Mouse (Mus musculus) ZHBTc4 (cell line): ENCODE data around the gene Chil3.
"Not testable (repeated sequence)": the region's sequence is repeated elsewhere in the genome, so short reads cannot be mapped to it uniquely, and the experiment has no call there.

Source experiments
- DNase-seq: peaks from one replicate; pipeline ENCODE4 v3.0.0-alpha.2; 2011; ENCODE audit warnings: low read depth, low spot score

Gene Chil3

DNA sequence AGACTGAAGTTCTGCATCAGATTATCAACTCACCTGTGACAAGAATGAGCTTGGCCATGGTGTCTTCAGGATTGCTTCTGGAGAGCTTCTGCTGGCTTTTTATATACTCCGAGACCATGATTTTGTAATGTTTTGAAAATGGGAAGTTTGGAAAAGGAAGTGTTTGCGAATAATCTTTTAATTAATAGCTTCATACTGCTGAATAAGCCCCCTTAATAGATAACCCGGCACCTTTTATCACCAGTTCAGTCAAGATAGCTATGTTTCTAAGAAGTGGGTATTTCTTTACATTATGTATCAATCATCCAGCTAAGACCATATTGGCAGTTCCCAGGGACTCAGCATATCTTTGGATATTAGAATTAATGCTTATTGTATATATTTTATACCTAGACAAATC is at the start of gene Chil3:
Chil3 (minus strand) TSS at position 101 of the 400 bp plus-strand sequence.
- no peak for DNase-seq

DNA sequence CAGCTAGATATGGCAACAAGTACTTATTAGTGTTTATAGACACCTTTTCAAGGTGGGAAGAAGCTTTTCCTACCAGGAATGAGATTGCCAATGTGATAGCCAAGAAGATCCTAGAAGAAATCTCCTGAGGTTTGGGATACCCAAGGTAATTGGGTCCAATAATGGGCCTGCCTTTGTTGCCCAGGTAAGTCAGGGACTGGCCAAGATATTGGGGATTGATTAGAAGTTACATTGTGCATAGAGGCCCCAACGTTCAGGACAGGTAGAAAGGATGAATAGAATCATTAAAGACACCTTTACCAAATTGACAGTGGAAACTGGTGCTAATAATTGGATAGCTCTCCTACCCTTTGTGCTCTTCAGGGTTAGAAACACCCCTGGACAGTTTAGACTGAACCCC is 30.7 kb upstream of the Chil3 start:
- DNase-seq = not testable (repeated sequence)

DNA sequence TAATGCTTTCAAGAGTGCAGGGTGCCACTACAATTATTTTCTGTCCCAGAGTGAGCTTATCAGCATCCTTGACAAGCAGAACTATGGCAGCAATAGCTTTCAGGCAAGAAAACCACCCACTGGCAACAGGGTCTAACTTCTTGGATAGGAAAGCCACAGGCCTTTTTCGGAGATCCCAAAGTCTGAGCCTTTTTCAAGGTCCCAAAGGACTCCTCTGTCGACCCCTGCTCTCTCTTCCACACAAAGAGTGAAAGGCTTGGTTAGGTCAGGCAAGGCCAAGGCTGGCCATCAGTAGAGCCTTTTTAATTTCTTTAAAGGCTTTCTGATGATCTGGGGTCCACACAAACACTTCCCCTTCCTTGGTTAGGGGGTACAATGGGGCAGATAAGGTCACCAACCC is 29.9 kb upstream of the Chil3 start:
- not testable (repeated sequence) for DNase-seq

DNA sequence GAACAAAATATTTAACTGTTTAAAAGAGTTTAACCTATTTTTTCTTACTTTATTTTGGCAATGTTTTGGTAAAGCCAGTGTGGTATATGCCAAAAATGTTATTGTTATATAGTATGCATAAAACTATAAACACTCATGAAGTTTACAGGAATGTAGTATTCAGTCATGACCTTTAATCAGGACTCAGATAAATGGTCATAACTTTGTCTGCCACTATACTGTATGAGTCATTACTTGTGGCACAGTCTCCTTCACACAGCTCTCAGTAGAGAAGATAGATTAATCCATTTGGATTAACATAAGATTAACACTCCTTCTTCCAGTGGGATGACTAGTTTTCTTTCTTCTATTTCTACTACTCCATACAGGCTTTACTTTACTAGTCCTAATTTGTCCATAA is 28.9 kb upstream of the Chil3 start:
- no peak for DNase-seq

DNA sequence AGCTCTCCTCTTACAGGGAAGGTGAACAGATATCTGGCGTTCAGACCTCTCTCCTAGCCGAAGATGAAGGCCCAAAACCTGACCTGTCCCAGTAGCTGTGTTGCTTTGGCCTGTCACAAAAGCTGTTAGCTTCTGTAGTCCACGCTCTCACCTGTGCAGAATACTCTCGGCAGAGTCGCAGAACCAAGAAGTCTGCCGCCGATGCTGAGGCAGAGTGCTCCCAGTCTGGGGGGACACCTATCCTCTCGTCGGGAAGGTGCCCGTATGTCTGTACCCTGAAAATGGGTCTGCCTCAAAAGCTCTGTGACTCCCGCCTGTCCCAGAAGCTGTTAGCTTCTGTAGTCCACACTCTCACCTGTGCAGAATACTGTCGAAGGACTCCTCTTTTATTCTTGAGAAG is 28.1 kb upstream of the Chil3 start:
- no peak for DNase-seq

DNA sequence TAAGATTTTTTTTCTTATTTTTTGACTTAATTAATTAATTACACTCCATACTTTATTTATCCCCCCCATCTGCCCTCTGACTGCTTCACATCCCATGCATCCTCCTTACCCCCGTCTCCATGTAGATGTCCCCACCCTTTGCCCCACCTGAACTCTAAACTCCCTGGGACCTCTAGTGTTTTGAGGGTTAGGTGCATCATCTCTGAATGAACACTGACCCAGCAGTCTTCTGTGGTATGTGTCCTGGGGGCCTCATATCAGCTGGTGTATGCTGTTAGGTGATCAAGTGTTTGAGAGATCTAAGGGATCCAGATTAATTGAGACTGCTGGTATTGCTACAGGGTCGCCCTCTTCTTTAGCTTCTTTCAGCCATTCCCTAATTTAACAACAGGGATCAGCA is 20.6 kb upstream of the Chil3 start:
- no peak for DNase-seq

DNA sequence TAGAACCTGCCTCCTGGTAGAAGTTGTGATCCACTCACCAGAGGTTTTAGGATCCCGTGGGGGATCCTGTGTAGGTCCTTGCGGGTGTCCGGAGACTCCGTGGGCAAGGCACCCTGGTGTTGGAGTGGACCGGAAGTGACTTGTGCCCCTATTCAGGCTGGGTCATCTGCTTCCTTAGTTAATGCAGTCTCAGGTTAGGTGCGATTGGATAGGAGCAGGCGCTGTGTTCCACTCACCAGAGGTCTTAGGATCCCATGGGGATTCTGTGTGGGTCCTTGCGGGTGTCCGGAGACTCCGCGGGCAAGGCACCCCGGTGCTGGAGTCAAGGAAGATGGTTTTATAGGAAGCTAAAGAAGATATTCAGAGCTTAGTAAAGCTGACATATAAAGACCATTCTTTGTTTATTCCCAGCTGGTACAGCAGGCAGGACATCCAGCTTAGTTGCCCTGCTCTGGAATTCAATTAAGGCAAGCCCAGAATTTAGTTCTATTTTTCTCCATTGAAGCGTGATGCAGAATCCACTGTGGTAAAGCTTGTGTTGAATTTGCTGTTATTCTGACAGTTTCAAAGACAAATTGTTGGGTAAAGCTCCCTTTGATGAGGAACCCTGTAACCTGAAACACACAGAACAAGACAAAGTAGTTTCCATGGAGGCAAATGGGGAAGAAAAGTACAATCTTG is 10.3 kb upstream of the Chil3 start:
- no peak for DNase-seq

DNA sequence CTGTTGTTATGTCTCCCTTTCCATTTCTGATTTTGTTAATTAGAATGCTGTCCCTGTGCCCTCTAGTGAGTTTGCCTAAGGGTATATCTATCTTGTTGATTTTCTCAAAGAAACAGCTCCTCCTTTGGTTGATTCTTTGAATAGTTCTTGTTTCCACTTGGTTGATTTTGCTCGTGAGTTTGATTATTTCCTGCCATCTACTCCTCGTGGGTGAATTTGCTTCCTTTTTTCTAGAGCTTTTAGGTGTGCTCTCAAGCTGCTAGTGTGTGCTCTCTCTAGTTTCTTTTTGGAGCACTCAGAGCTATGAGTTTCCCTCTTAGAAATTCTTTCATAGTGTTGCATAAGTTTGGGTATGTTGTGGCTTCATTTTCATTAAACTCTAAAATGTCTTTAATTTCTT is 7.6 kb upstream of the Chil3 start:
- DNase-seq = not testable (repeated sequence)

DNA sequence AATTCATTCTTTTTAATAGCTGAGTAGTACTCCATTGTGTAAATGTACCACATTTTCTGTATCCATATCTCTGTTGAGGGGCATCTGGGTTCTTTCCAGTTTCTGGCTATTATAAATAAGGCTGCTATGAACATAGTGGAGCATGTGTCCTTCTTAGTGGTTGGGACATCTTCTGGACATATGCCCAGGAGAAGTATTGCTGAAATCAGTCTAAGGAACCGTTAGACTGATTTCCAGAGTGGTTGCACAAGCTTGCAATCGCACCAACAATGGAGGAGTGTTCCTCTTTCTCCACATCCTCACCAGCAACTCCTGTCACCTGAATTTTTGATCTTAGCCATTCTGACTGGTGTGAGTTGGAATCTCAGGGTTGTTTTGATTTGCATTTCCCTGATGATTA is 5.1 kb upstream of the Chil3 start:
- not testable (repeated sequence) for DNase-seq

DNA sequence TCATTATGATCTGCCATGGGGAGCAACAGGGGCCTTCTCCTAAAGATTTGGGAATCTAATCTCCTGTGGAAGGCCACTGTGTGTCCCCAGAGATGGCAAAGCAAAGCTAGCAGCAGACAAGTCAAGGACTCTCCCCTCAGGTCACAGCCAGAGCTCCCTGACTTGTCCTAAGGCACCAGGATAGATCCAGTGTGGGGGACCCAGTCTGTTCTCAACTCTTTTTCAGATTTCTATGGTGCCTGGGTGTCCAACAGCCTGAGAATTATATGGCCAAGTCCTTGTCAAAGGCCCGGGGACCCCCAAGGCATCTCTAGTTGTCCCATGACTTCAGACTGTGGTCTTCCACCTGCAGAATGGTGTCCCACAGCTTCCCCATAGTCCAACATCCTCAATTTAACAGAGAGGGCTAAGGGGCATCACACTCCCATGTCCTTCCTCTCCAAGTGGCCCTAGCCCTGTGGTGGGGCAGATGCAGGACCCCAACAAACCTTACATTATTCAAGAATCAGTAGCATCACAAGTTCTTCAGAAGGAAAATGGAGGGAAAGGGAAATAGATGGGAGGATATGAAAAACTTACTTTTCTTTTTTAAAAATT is 3.9 kb upstream of the Chil3 start:
- no peak for DNase-seq

DNA sequence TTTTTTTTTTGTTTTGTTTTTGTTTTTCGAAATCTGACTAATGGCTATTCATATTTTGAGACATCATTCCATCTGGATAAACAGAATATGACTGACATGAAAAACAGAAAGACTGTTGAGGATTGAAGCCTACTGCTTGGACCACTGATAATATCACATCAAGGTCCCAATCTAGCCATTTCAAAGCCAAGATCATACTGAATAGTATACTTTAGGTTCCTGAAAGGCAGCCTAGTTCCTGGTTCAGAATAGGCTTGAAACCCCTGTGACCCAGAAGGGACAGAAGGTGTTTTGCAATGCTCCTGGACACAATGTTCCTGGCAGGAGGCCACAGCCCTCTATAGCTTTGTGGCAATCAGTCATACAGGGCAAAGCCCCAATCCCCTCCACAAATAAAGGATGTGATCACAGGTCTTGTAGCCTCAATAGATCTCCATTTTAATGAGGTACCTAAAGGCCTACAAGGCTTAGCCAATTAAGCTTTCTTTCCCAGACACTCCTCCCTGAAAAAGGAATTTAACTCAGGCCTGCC is 3.2 kb upstream of the Chil3 start:
- DNase-seq = no peak

DNA sequence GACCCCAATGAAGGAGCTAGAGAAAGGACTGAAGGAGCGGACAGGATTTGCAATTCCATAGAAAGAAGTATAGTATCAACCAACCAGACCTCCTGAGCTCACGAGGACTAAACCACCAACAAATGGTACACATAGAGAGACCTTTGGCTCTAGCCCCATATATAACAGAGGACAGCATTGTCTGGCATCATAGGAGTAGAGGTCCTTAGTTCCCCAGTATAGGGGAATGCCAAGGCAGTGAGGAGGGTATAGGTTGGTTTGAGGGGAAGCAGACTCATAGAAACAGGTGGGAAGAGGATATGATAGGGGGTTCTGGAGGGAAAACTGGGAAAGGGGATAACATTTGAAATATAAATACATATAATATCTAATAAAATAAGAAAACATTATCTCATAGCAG is 13.0 kb downstream of the Chil3 start:
- DNase-seq = no peak

DNA sequence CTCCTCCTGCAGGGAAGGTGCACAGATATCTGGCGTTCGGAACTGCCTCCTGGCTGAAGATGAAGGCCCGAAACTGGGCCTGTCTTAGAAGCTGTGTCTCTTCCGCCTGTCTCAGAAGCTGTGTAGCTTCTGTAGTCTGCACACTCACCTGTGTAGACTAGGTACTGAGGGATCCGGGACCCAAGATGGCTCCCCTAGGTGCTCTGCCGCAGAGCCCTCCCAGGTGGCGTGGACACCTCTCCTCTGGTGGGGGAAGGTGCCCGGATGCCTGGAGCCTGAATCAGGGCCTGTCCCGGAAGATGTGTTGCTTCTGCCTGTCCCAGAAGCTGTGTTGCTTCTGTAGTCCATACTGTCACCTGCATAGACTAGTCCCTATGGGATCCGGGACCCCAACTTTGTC is 23.3 kb downstream of the Chil3 start:
- no peak for DNase-seq

DNA sequence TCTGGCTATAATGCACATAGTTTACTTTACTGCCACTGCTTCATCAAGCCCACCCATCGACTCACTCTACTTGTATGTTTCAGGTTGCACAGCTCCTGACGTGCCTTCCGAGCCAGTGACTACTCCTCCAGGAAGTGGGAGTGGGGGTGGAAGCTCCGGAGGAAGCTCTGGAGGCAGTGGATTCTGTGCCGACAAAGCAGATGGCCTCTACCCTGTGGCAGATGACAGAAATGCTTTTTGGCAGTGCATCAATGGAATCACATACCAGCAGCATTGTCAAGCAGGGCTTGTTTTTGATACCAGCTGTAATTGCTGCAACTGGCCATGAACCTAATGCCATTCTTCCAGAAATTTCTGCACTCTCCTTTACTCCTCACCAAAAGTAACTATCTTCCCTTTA is 35.7 kb downstream of the Chil3 start:
- DNase-seq = no peak

DNA sequence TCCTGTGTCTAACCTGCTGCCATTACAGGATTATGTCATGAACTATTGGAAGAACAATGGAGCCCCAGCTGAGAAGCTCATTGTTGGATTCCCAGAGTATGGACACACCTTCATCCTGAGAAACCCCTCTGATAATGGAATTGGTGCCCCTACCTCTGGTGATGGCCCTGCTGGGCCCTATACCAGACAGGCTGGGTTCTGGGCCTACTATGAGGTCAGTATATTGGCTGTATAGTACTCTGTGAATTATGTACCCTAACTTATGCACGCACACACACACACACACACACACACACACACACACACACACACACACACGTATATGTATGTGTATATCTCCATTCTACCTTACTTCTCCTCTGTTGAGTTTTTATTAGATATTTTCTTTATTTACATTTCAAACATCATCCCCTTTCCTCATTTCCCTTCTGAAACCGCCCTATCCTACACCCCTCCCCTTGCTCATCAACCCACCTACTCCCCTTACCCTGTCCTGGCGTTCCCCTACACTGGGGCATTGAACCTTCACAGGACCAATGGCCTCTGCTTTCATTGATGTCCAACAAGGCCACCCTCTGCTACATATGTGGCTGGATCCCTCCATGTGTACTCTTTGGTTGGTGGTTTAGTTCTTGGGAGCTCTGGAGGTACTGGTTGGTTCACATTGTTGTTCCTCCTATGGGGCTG is 38.4 kb downstream of the Chil3 start:
- no peak for DNase-seq

DNA sequence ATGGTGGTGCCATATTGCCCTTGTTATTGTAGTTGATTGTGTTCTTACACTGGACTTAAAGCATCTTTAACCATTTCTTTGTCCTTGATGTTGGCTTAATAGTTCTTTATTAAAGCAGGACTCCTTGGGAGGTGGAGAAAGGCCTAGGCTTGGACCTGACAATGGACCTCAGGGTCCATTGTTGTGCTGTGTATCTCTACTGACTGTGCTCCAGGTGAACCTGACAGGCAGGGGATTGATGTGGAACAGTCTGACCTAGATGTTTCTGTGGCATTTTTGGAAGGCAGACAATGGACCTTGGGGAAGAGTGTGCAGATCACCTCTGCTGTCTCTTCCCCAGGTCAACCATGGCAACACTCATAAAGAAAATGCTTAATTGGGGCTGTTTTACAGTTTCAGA is 40.4 kb downstream of the Chil3 start:
- DNase-seq = no peak

DNA sequence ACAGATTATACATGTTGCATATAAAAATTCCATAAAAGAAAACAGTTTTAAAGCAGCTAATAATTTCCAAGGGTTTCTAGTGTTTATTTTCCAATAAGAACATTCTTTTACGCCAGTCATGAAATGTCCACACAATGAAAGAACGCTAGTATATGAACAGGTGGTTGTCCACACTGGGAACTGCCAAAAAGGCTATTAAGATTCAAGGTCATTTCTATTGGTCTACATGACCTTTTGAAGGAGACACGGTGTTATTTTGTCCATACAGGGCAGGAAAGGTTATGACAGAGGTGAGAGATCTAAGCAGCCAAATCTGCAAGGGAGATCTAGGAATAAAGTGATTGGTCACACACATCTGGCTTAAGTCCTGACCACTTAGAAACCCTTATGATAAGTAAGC is 54.4 kb downstream of the Chil3 start, which contains the start of gene Chia1:
Chia1 (plus strand) TSS at position 301 of the 400 bp plus-strand sequence.
- DNase-seq = no peak
